Mouse (Mus musculus): ENCODE data around the gene Tgm3. TPM values are rescaled to one million over a fixed set of nuclear protein-coding genes. Genes with fewer than 3 reads are reported as not detected.

Tgm3 gene
- polyA plus RNA-seq, 1 experiment from 2014 or later = not detected

GRCm38 (mm10) chr2:130043835-130044234 lies 31.7 kb downstream of the Tgm3 start:
- no peaks in the 10 kb centered on the region for H3K9me3 ChIP-seq (ENCODE audit: control insufficient read depth, low read length)
- H3K4me1 ChIP-seq (ENCODE audit: control insufficient read depth, insufficient read depth, low read depth, low read length) = no peaks in the 10 kb centered on the region
- no peak overlapping the region for H3K9ac ChIP-seq (ENCODE audit: low read depth, low read length)
- ATAC-seq = no peak
- no peak overlapping the region for H3K4me2 ChIP-seq (ENCODE audit: low read length)
- H3K36me3 ChIP-seq (ENCODE audit: control insufficient read depth, insufficient read depth, low read length) = no peaks in the 10 kb centered on the region
- no peak overlapping the region for H3K4me3 ChIP-seq (ENCODE audit: low read length)
- H3K27ac ChIP-seq (ENCODE audit: low read depth, low read length) = no peak overlapping the region
- 89% methylated on average over 4 of the region's 4 CpGs for whole genome bisulfite sequencing
- H3K27me3 ChIP-seq (replicated peaks; ENCODE audit: control insufficient read depth, insufficient read depth, low read length) = no peaks in the 10 kb centered on the region

- Histone ChIP-seq H3K27me3 (replicated peaks; ENCODE audit: control insufficient read depth, insufficient read depth, low read length) (no peaks in the 10 kb centered on the region), H3K27ac (ENCODE audit: low read depth, low read length) (no peak overlapping the region), H3K36me3 (ENCODE audit: control insufficient read depth, insufficient read depth, low read length) (no peaks in the 10 kb centered on the region), H3K9me3 (ENCODE audit: control insufficient read depth, low read length) (no peaks in the 10 kb centered on the region), H3K4me1 (ENCODE audit: control insufficient read depth, insufficient read depth, low read depth, low read length) (no peaks in the 10 kb centered on the region), H3K4me3 (ENCODE audit: low read length) (no peak overlapping the region), H3K9ac (ENCODE audit: low read depth, low read length) (no peak overlapping the region), H3K4me2 (ENCODE audit: low read length) (no peak overlapping the region)
- WGBS = 80% methylated on average over 13 of the region's 13 CpGs
- ATAC-seq = no peak
Measured at GRCm38 (mm10) chr2:130047923-130048440, 35.8 kb downstream of the Tgm3 start.

GRCm38 (mm10) chr2:130048792-130049191 lies 36.6 kb downstream of the Tgm3 start:
- no peak for ATAC-seq
- Histone ChIP-seq H3K27ac (ENCODE audit: low read depth, low read length) (no peak overlapping the region), H3K9ac (ENCODE audit: low read depth, low read length) (no peak overlapping the region), H3K27me3 (replicated peaks; ENCODE audit: control insufficient read depth, insufficient read depth, low read length) (no peaks in the 10 kb centered on the region), H3K36me3 (ENCODE audit: control insufficient read depth, insufficient read depth, low read length) (no peaks in the 10 kb centered on the region), H3K4me1 (ENCODE audit: control insufficient read depth, insufficient read depth, low read depth, low read length) (no peaks in the 10 kb centered on the region), H3K9me3 (ENCODE audit: control insufficient read depth, low read length) (no peaks in the 10 kb centered on the region), H3K4me3 (ENCODE audit: low read length) (no peak overlapping the region), H3K4me2 (ENCODE audit: low read length) (no peak overlapping the region)
- 90% methylated on average over 6 of the region's 6 CpGs for WGBS

- no peak overlapping the region for H3K27ac ChIP-seq (ENCODE audit: low read depth, low read length)
- no peaks in the 10 kb centered on the region for H3K36me3 ChIP-seq (ENCODE audit: control insufficient read depth, insufficient read depth, low read length)
- no peak overlapping the region for H3K4me3 ChIP-seq (ENCODE audit: low read length)
- no peaks in the 10 kb centered on the region for H3K27me3 ChIP-seq (replicated peaks; ENCODE audit: control insufficient read depth, insufficient read depth, low read length)
- no peaks in the 10 kb centered on the region for H3K4me1 ChIP-seq (ENCODE audit: control insufficient read depth, insufficient read depth, low read depth, low read length)
- H3K4me2 ChIP-seq (ENCODE audit: low read length) = no peak overlapping the region
- H3K9me3 ChIP-seq (ENCODE audit: control insufficient read depth, low read length) = no peaks in the 10 kb centered on the region
- 61% methylated on average over 1 of the region's 1 CpGs for WGBS
- H3K9ac ChIP-seq (ENCODE audit: low read depth, low read length) = no peak overlapping the region
- ATAC-seq = no peak
Measured at GRCm38 (mm10) chr2:130058149-130058548, 46.0 kb downstream of the Tgm3 start.

GRCm38 (mm10) chr2:130068228-130068627 lies 56.1 kb downstream of the Tgm3 start:
- Histone ChIP-seq H3K36me3 (ENCODE audit: control insufficient read depth, insufficient read depth, low read length) (no peaks in the 10 kb centered on the region), H3K27ac (ENCODE audit: low read depth, low read length) (no peak overlapping the region), H3K4me1 (ENCODE audit: control insufficient read depth, insufficient read depth, low read depth, low read length) (no peaks in the 10 kb centered on the region), H3K4me3 (ENCODE audit: low read length) (no peak overlapping the region), H3K27me3 (replicated peaks; ENCODE audit: control insufficient read depth, insufficient read depth, low read length) (no peaks in the 10 kb centered on the region), H3K9me3 (ENCODE audit: control insufficient read depth, low read length) (no peaks in the 10 kb centered on the region), H3K9ac (ENCODE audit: low read depth, low read length) (no peak overlapping the region), H3K4me2 (ENCODE audit: low read length) (no peak overlapping the region)
- peak; percentile 60; the same call in 1 of the 2 replicates for ATAC-seq
- WGBS = 25% methylated on average over 3 of the region's 3 CpGs

GRCm38 (mm10) chr2:130070396-130070795 lies 58.2 kb downstream of the Tgm3 start:
- H3K4me2 ChIP-seq (ENCODE audit: low read length) = no peak overlapping the region

More at GRCm38 (mm10) chr2:130070396-130070795, 58.2 kb downstream of the Tgm3 start:
- WGBS = 82% methylated on average over 2 of the region's 2 CpGs
- no peaks in the 10 kb centered on the region for H3K36me3 ChIP-seq (ENCODE audit: control insufficient read depth, insufficient read depth, low read length)
- no peak overlapping the region for H3K4me3 ChIP-seq (ENCODE audit: low read length)
- no peaks in the 10 kb centered on the region for H3K9me3 ChIP-seq (ENCODE audit: control insufficient read depth, low read length)
- H3K27me3 ChIP-seq (replicated peaks; ENCODE audit: control insufficient read depth, insufficient read depth, low read length) = no peaks in the 10 kb centered on the region
- ATAC-seq = no peak
- H3K9ac ChIP-seq (ENCODE audit: low read depth, low read length) = no peak overlapping the region
- no peak overlapping the region for H3K27ac ChIP-seq (ENCODE audit: low read depth, low read length)
- H3K4me1 ChIP-seq (ENCODE audit: control insufficient read depth, insufficient read depth, low read depth, low read length) = no peaks in the 10 kb centered on the region

Small RNA genes within 50 kb of the gene (microRNA-seq; reads per million reads assigned to microRNA genes)
- gene Mir6339 = not detected

Other genes with a start within 250 kb of the Tgm3 start
- 6.4 and 8.0 TPM in 2 replicates for gene Stk35, start 211.8 kb upstream of the Tgm3 start, polyA plus RNA-seq (2015; fragmentation: Nextera tagmentation; extraction: Ambion mirVana)
- 0.10 and 0.11 TPM in 2 replicates for gene Tgm6, start 100.1 kb downstream of the Tgm3 start, polyA plus RNA-seq (2015; fragmentation: Nextera tagmentation; extraction: Ambion mirVana)
- 298 and 312 TPM in 2 replicates for gene Snrpb, start 167.1 kb downstream of the Tgm3 start, polyA plus RNA-seq (2015; fragmentation: Nextera tagmentation; extraction: Ambion mirVana)
- not detected in 2 replicates for gene Tmc2, start 182.8 kb downstream of the Tgm3 start, polyA plus RNA-seq (2015; fragmentation: Nextera tagmentation; extraction: Ambion mirVana)

Measured in hindbrain, embryonic 16.5 days (tissue).